Mouse (Mus musculus) NIH3T3 (cell line): ENCODE measurements at regions not wholly inside any gene's neighbourhood (a gene's known extent, or its start where the extent isn't known, plus 50 kb on each side); places are given as distances from the start of the nearest gene placed in this dataset.

Source experiments
- DNase-seq: peaks from one replicate; pipeline ENCODE4 v3.0.0-alpha.2; 2012; ENCODE audit warnings: low read depth

- no peak for DNase-seq
Measured at GRCm38 (mm10) chr4:106043661-106044060, 254.0 kb downstream of the Gm12728 start.

- DNase-seq, result no peak
Measured at GRCm38 (mm10) chr4:106048053-106048452, 258.4 kb downstream of the Gm12728 start.

- no peak for DNase-seq
Measured at GRCm38 (mm10) chr4:106048797-106049196, 259.1 kb downstream of the Gm12728 start.

GRCm38 (mm10) chr4:106049880-106050279 is 260.2 kb downstream of the Gm12728 start:
- no peak for DNase-seq

GRCm38 (mm10) chr4:106050297-106050696 is 260.6 kb downstream of the Gm12728 start:
- DNase-seq, result peak; percentile 66

GRCm38 (mm10) chr4:106053496-106053895 is 262.5 kb upstream of the Usp24 start:
- no peak for DNase-seq

GRCm38 (mm10) chr4:106054324-106054723 is 261.7 kb upstream of the Usp24 start:
- no peak for DNase-seq

- DNase-seq, result peak; percentile 32
Measured at GRCm38 (mm10) chr4:106062651-106063050, 253.4 kb upstream of the Usp24 start.

GRCm38 (mm10) chr4:106063851-106064382 is 252.1 kb upstream of the Usp24 start:
- no peak for DNase-seq

- DNase-seq, result no peak
Measured at GRCm38 (mm10) chr4:106067023-106067422, 249.0 kb upstream of the Usp24 start.

GRCm38 (mm10) chr4:106083546-106083945 is 232.5 kb upstream of the Usp24 start:
- DNase-seq, result no peak

- DNase-seq, result peak; percentile 30
Measured at GRCm38 (mm10) chr4:106091927-106092675, 223.9 kb upstream of the Usp24 start.

GRCm38 (mm10) chr4:106092676-106093070 is 223.3 kb upstream of the Usp24 start:
- DNase-seq, result no peak

GRCm38 (mm10) chr4:106093252-106093651 is 222.8 kb upstream of the Usp24 start:
- peak; percentile 64 for DNase-seq

GRCm38 (mm10) chr4:106094882-106095556 is 221.0 kb upstream of the Usp24 start:
- DNase-seq, result peak; percentile 94

- peak; percentile 69 for DNase-seq
Measured at GRCm38 (mm10) chr4:106096130-106096529, 219.9 kb upstream of the Usp24 start.

- peak; percentile 70 for DNase-seq
Measured at GRCm38 (mm10) chr4:106097846-106098245, 218.2 kb upstream of the Usp24 start.

GRCm38 (mm10) chr4:106100211-106101025 is 215.6 kb upstream of the Usp24 start:
- DNase-seq, result no peak

- peak; percentile 47 for DNase-seq
Measured at GRCm38 (mm10) chr4:106101904-106102303, 214.1 kb upstream of the Usp24 start.

GRCm38 (mm10) chr4:106102451-106102977 is 213.5 kb upstream of the Usp24 start:
- peak; percentile 81 for DNase-seq

GRCm38 (mm10) chr4:106103750-106104635 is 212.0 kb upstream of the Usp24 start:
- DNase-seq, result peak; percentile 62
